8 mouse cellular contexts compared by ENCODE assay signal in the genomic region with DNA sequence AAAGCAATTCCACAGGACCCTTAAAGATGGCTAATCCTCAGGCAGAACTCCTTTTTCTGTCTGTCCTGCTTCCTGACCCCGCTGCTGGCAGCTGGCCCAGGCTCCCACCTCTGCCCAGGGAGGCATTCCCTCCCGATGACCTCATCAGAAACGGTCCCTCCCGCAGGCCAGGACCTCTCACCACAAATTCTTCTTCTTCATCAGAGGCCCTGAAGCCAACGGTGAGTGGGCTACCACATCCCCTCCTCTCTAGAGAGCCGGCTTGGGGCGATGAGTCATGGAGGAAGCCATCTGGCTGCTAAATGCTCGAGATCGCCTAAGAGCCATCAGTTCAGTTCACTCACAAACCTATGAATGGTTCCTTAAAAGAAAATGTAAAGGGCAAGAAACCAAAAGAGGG. TPM values are rescaled to one million over a fixed set of nuclear protein-coding genes. Genes with fewer than 3 reads are reported as not detected.
DNase-seq lines count a peak whose midpoint lies in the region; ATAC-seq lines count a peak whose summit lies in the region.

No protein-coding gene starts in this region.

- H3K36me3 ChIP-seq in lung, embryonic 16.5 days (ENCODE audit: control insufficient read depth, insufficient read depth, low read length), result no peaks in the 10 kb centered on the region
- no peaks in the 10 kb centered on the region for H3K36me3 ChIP-seq in heart, embryonic 12.5 days

- H3K9ac ChIP-seq in lung, embryonic 16.5 days (ENCODE audit: low read length), result 0 out of 2 replicates have a peak overlapping the region, but pooled peaks have one; percentile 3
- H3K9ac ChIP-seq in heart, embryonic 12.5 days, result no peak overlapping the region

- 6% methylated on average over 9 of the region's 9 CpGs for WGBS in lung, embryonic 16.5 days
- 3% methylated on average over 9 of the region's 9 CpGs for WGBS in heart, embryonic 12.5 days

- no peaks in the 10 kb centered on the region for H3K27me3 ChIP-seq in lung, embryonic 16.5 days (ENCODE audit: control insufficient read depth, insufficient read depth, low read depth, low read length)
- no peaks in the 10 kb centered on the region for H3K27me3 ChIP-seq in heart, embryonic 12.5 days (replicated peaks)

- DNase-seq in lung, postnatal 25 days (ENCODE audit: low spot score), result no peak
- peak; percentile 49 to 73 for DNase-seq in lung, postnatal 4 days
- DNase-seq in T-cell, adult 2 months (ENCODE audit: low spot score), result no peak
- no peak for DNase-seq in urinary bladder, postnatal 25 days (ENCODE audit: low spot score)
- no peak for DNase-seq in thymus, postnatal 14 days

- peak overlapping the region; percentile 76 for H3K27ac ChIP-seq in lung, embryonic 16.5 days (ENCODE audit: low read length)
- peak overlapping the region; percentile 77 for H3K27ac ChIP-seq in heart, embryonic 12.5 days (ENCODE audit: poor library complexity, severe bottlenecking)

- H3K9me3 ChIP-seq in lung, embryonic 16.5 days (ENCODE audit: control insufficient read depth, low read length), result no peaks in the 10 kb centered on the region
- H3K9me3 ChIP-seq in heart, embryonic 12.5 days (replicated peaks), result no peaks in the 10 kb centered on the region

- H3K4me1 ChIP-seq in lung, embryonic 16.5 days (replicated peaks; ENCODE audit: control insufficient read depth, insufficient read depth, low read length), result peaks cover 24% of the 10 kb centered on the region
- H3K4me1 ChIP-seq in heart, embryonic 12.5 days (replicated peaks), result peaks cover 59% of the 10 kb centered on the region

- peak; percentile 70 for ATAC-seq in lung, embryonic 16.5 days (ENCODE audit: low read depth)
- peak; percentile 94 for ATAC-seq in common myeloid progenitor, adult 5-6 weeks (replicated peaks; ENCODE audit: low read depth, poor library complexity, severe bottlenecking)
- peak; percentile 65; the same call in 1 of the 2 replicates for ATAC-seq in heart, embryonic 12.5 days (ENCODE audit: insufficient number of reproducible peaks, low FRiP score)

- no peak overlapping the region for H3K4me2 ChIP-seq in lung, embryonic 16.5 days (ENCODE audit: low read depth, low read length)
- peak overlapping the region; percentile 2; the same call in 1 of the 2 replicates for H3K4me2 ChIP-seq in heart, embryonic 12.5 days

- no peak overlapping the region for H3K4me3 ChIP-seq in lung, embryonic 16.5 days (ENCODE audit: low read length)
- no peak overlapping the region for H3K4me3 ChIP-seq in heart, embryonic 12.5 days

RNA-seq across cellular contexts. Expression of gene Tpm1, which starts 56.7 kb away (rescaled TPM):
- polyA plus RNA-seq in lung, embryonic 16.5 days (2015; fragmentation: Nextera tagmentation; extraction: Ambion mirVana), result 758 and 782 TPM in 2 replicates
- 101 and 111 TPM in 2 replicates for total RNA-seq in common myeloid progenitor, adult 5-6 weeks (2017)
- polyA plus RNA-seq in heart, embryonic 12.5 days (2016; fragmentation: Nextera tagmentation; extraction: Ambion mirVana), result 4,565 and 4,650 TPM in 2 replicates

Comparison
In these comparisons a context has a peak if more than half of its experiments do, and no peak if none do; other contexts are left out.
1. DNase-seq: peak in lung, postnatal 4 days (2 of 2); none in lung, postnatal 25 days (single experiment), T-cell, adult 2 months (single experiment), urinary bladder, postnatal 25 days (single experiment) and thymus, postnatal 14 days (single experiment).
2. Peak in every context shown above with its lines, with median percentiles within 50 percentile points of each other: ATAC-seq.